Mouse (Mus musculus): Measurements from ENCODE around the gene Klk6.

Gene Klk6

GRCm38 (mm10) chr7:43824199-43824598, at the start of gene Klk6:
Gene Klk6 (plus strand): TSS chr7:43824499.
- DNase-seq (ENCODE audit: low spot score) = no peak

- no peak for DNase-seq (ENCODE audit: low spot score)
Measured at GRCm38 (mm10) chr7:43774802-43775201, 49.5 kb upstream of the Klk6 start.

- no peak for DNase-seq (ENCODE audit: low spot score)
Measured at GRCm38 (mm10) chr7:43775311-43776057, 48.8 kb upstream of the Klk6 start.

GRCm38 (mm10) chr7:43776506-43776905, 47.8 kb upstream of the Klk6 start:
- DNase-seq (ENCODE audit: low spot score) = no peak

- no peak for DNase-seq (ENCODE audit: low spot score)
Measured at GRCm38 (mm10) chr7:43777423-43777822, 46.9 kb upstream of the Klk6 start.

- no peak for DNase-seq (ENCODE audit: low spot score)
Measured at GRCm38 (mm10) chr7:43778176-43778970, 45.9 kb upstream of the Klk6 start.

- no peak for DNase-seq (ENCODE audit: low spot score)
Measured at GRCm38 (mm10) chr7:43780241-43780640, 44.1 kb upstream of the Klk6 start.

GRCm38 (mm10) chr7:43780746-43781145, 43.6 kb upstream of the Klk6 start, which contains the start of gene Klk10:
Gene Klk10 (plus strand): TSS chr7:43781035.
- no peak for DNase-seq (ENCODE audit: low spot score)

GRCm38 (mm10) chr7:43781541-43781940, 42.8 kb upstream of the Klk6 start:
- DNase-seq (ENCODE audit: low spot score) = no peak

GRCm38 (mm10) chr7:43782275-43783265, 41.7 kb upstream of the Klk6 start:
- DNase-seq (ENCODE audit: low spot score) = peak; percentile 82

- DNase-seq (ENCODE audit: low spot score) = no peak
Measured at GRCm38 (mm10) chr7:43785286-43785685, 39.0 kb upstream of the Klk6 start.

GRCm38 (mm10) chr7:43788096-43788495, 36.2 kb upstream of the Klk6 start:
- DNase-seq (ENCODE audit: low spot score) = no peak

GRCm38 (mm10) chr7:43789295-43789694, 35.0 kb upstream of the Klk6 start:
- no peak for DNase-seq (ENCODE audit: low spot score)

GRCm38 (mm10) chr7:43791591-43791990, 32.7 kb upstream of the Klk6 start, which contains the start of gene Klk9:
Gene Klk9 (plus strand): TSS chr7:43791891.
- no peak for DNase-seq (ENCODE audit: low spot score)

- DNase-seq (ENCODE audit: low spot score) = no peak
Measured at GRCm38 (mm10) chr7:43796355-43796754, 27.9 kb upstream of the Klk6 start.

GRCm38 (mm10) chr7:43797333-43797769, 26.9 kb upstream of the Klk6 start, which contains the start of gene Klk8:
Gene Klk8 (plus strand): TSS chr7:43797577.
- no peak for DNase-seq (ENCODE audit: low spot score)

GRCm38 (mm10) chr7:43797844-43798462, 26.3 kb upstream of the Klk6 start:
- no peak for DNase-seq (ENCODE audit: low spot score)

- no peak for DNase-seq (ENCODE audit: low spot score)
Measured at GRCm38 (mm10) chr7:43799876-43800275, 24.4 kb upstream of the Klk6 start.

- no peak for DNase-seq (ENCODE audit: low spot score)
Measured at GRCm38 (mm10) chr7:43810994-43811393, 13.3 kb upstream of the Klk6 start, which contains the start of gene Klk7. Gene Klk7 (plus strand): TSS chr7:43811294.

GRCm38 (mm10) chr7:43815211-43815610, 9.1 kb upstream of the Klk6 start:
- DNase-seq (ENCODE audit: low spot score) = no peak

GRCm38 (mm10) chr7:43816746-43817145, 7.6 kb upstream of the Klk6 start:
- DNase-seq (ENCODE audit: low spot score) = no peak

Data from ovary, postnatal 14 days (tissue).